Mouse (Mus musculus) heart, postnatal 0 days (tissue): ENCODE results near the gene Gm7879. TPM values are rescaled to one million over a fixed set of nuclear protein-coding genes. Genes with fewer than 3 reads are reported as not detected.

Experiments
- ATAC-seq: fragments of 200-750 bp; cut with Nextera tagmentation; 2 replicates; pipeline ENCODE4 v1.8.0; 2017; ENCODE audit warnings: low read depth, moderate number of reproducible peaks, moderate library complexity; ENCODE audit not compliant: insufficient read depth
- DNase-seq: peaks from one replicate; pipeline ENCODE4 v3.0.0-alpha.2; 2016; ENCODE audit warnings: low spot score
- H3K27ac ChIP-seq: fragments of 300-500 bp; sonication (generic); 2 replicates; pipeline ENCODE4 v1.5.1; 2014; ENCODE audit warnings: low read depth, mild to moderate bottlenecking
- H3K27me3 ChIP-seq: fragments of 300-500 bp; sonication (generic); 2 replicates; pipeline ENCODE4 v1.6.1; 2014; ENCODE audit warnings: low read length, mixed read lengths; ENCODE audit not compliant: control insufficient read depth, insufficient read depth
- H3K36me3 ChIP-seq: fragments of 300-500 bp; sonication (generic); replicated peaks from 2 replicates; pipeline ENCODE4 v1.6.1; 2014; ENCODE audit warnings: low read length, mixed read lengths; ENCODE audit not compliant: control insufficient read depth, insufficient read depth
- H3K4me1 ChIP-seq: fragments of 300-500 bp; sonication (generic); 2 replicates; pipeline ENCODE4 v1.6.1; 2014; ENCODE audit warnings: antibody characterized with exemption; ENCODE audit not compliant: control insufficient read depth, insufficient read depth
- H3K4me2 ChIP-seq: fragments of 300-500 bp; sonication (generic); 2 replicates; pipeline ENCODE4 v1.6.1; 2014; ENCODE audit warnings: low read depth, mild to moderate bottlenecking, low read length, moderate library complexity
- H3K4me3 ChIP-seq: fragments of 300-500 bp; sonication (generic); 2 replicates; pipeline ENCODE4 v1.5.1; 2014; ENCODE audit warnings: low read depth, low read length
- H3K9ac ChIP-seq: fragments of 300-500 bp; sonication (generic); replicated peaks from 2 replicates; pipeline ENCODE4 v1.6.1; 2014; ENCODE audit warnings: low read depth, low read length, mixed read lengths
- H3K9me3 ChIP-seq: fragments of 300-500 bp; sonication (generic); replicated peaks from 2 replicates; pipeline ENCODE4 v1.6.1; 2016; ENCODE audit warnings: low read length; ENCODE audit not compliant: control insufficient read depth
- CTCF ChIP-seq: IDR thresholded peaks from 2 replicates; pipeline ENCODE4 v1.5.1; 2016; ENCODE audit warnings: antibody characterized with exemption, control low read depth, low read depth
- EP300 ChIP-seq: IDR thresholded peaks from 2 replicates; pipeline ENCODE4 v1.6.1; 2016; ENCODE audit warnings: antibody characterized with exemption, low read depth
- WGBS: fragments of 180-500 bp; shearing (Covaris S2); extraction: QIAGEN DNeasy Blood & Tissue Kit; methylation state at CpG from one replicate; pipeline ENCODE4 v1.1.7; 2014; 5-methylcytosine and 5-hydroxymethylcytosine counted together
- polyA plus RNA-seq: library from polyadenylated mRNA; unstranded; fragments of >200 nt; fragmentation: Nextera tagmentation; extraction: Ambion mirVana; gene quantifications from 2 replicates; pipeline ENCODE4 v1.2.1, GENCODE M21; 2015
- total RNA-seq: library from RNA; depleted of rRNA; stranded (reverse); fragments of >200 nt; gene quantifications from 2 replicates; pipeline ENCODE4 v1.2.3, GENCODE M21; 2014; ENCODE audit warnings: low replicate concordance

The Gm7879 gene
- total and polyA plus RNA-seq, 2 experiments from 2014 or later: not detected

GRCm38 (mm10) chr5:43895931-43896330, 17.0 kb upstream of the Gm7879 start:
- no peak for ATAC-seq

GRCm38 (mm10) chr5:43904685-43905084, 8.3 kb upstream of the Gm7879 start:
- no peaks in the 10 kb centered on the region for H3K36me3 ChIP-seq
- no peak for TF ChIP-seq CTCF
- no peak for TF ChIP-seq EP300
- no peak overlapping the region for H3K27ac ChIP-seq
- no peaks in the 10 kb centered on the region for H3K27me3 ChIP-seq
- H3K4me1 ChIP-seq: no peaks in the 10 kb centered on the region
- DNase-seq: no peak
- no peak overlapping the region for H3K9ac ChIP-seq
- no peak overlapping the region for H3K4me3 ChIP-seq
- ATAC-seq: no peak
- H3K4me2 ChIP-seq: no peak overlapping the region
- no peaks in the 10 kb centered on the region for H3K9me3 ChIP-seq
- 88% methylated on average over 3 of the region's 3 CpGs for WGBS

More at GRCm38 (mm10) chr5:43895931-43896330, 17.0 kb upstream of the Gm7879 start:
- Histone ChIP-seq H3K4me2 (no peak overlapping the region), H3K4me3 (no peak overlapping the region), H3K27me3 (no peaks in the 10 kb centered on the region), H3K9ac (no peak overlapping the region), H3K4me1 (no peaks in the 10 kb centered on the region), H3K36me3 (no peaks in the 10 kb centered on the region), H3K27ac (no peak overlapping the region), H3K9me3 (no peaks in the 10 kb centered on the region)
- no peak for DNase-seq
- WGBS: 81% methylated on average over 3 of the region's 3 CpGs
- TF ChIP-seq EP300: no peak
- no peak for TF ChIP-seq CTCF

GRCm38 (mm10) chr5:43909213-43909612, 3.7 kb upstream of the Gm7879 start:
- Histone ChIP-seq H3K4me2 (no peak overlapping the region), H3K9me3 (no peaks in the 10 kb centered on the region; the same call in 1 of the 2 replicates)
- WGBS: 46% methylated on average over 9 of the region's 9 CpGs

GRCm38 (mm10) chr5:43910006-43910405, 2.9 kb upstream of the Gm7879 start:
- TF ChIP-seq EP300 (no peak), CTCF (no peak)

More at GRCm38 (mm10) chr5:43909213-43909612, 3.7 kb upstream of the Gm7879 start:
- no peak for TF ChIP-seq EP300
- no peak for TF ChIP-seq CTCF
- no peak overlapping the region for H3K4me3 ChIP-seq
- DNase-seq (no peak), ATAC-seq (no peak)
- H3K4me1 ChIP-seq: no peaks in the 10 kb centered on the region
- no peaks in the 10 kb centered on the region for H3K36me3 ChIP-seq
- no peak overlapping the region for H3K9ac ChIP-seq
- H3K27me3 ChIP-seq: no peaks in the 10 kb centered on the region
- H3K27ac ChIP-seq: no peak overlapping the region

GRCm38 (mm10) chr5:43915261-43915886, 2.4 kb downstream of the Gm7879 start:
- H3K4me1 ChIP-seq: no peaks in the 10 kb centered on the region
- 76% methylated on average over 4 of the region's 4 CpGs for WGBS
- H3K4me2 ChIP-seq: no peak overlapping the region
- H3K4me3 ChIP-seq: no peak overlapping the region
- no peaks in the 10 kb centered on the region; the same call in 1 of the 2 replicates for H3K9me3 ChIP-seq
- DNase-seq (no peak), ATAC-seq (no peak)
- TF ChIP-seq EP300 (no peak), CTCF (no peak)
- H3K27ac ChIP-seq: no peak overlapping the region
- H3K36me3 ChIP-seq: no peaks in the 10 kb centered on the region
- no peak overlapping the region for H3K9ac ChIP-seq
- no peaks in the 10 kb centered on the region for H3K27me3 ChIP-seq

More at GRCm38 (mm10) chr5:43910006-43910405, 2.9 kb upstream of the Gm7879 start:
- Histone ChIP-seq H3K27me3 (no peaks in the 10 kb centered on the region), H3K9ac (no peak overlapping the region), H3K4me2 (no peak overlapping the region), H3K36me3 (no peaks in the 10 kb centered on the region), H3K27ac (no peak overlapping the region), H3K9me3 (no peaks in the 10 kb centered on the region; the same call in 1 of the 2 replicates), H3K4me3 (no peak overlapping the region), H3K4me1 (no peaks in the 10 kb centered on the region)
- no peak for DNase-seq
- ATAC-seq: no peak
- 96% methylated on average over 6 of the region's 6 CpGs for whole genome bisulfite sequencing

GRCm38 (mm10) chr5:43921877-43922276, 8.9 kb downstream of the Gm7879 start:
- WGBS: 81% methylated on average over 11 of the region's 11 CpGs
- Histone ChIP-seq H3K27me3 (no peaks in the 10 kb centered on the region), H3K4me3 (no peak overlapping the region), H3K27ac (no peak overlapping the region), H3K9ac (no peak overlapping the region), H3K36me3 (no peaks in the 10 kb centered on the region), H3K4me2 (no peak overlapping the region), H3K9me3 (no peaks in the 10 kb centered on the region), H3K4me1 (no peaks in the 10 kb centered on the region)
- ATAC-seq (no peak), DNase-seq (no peak)
- TF ChIP-seq CTCF: no peak
